Mouse (Mus musculus) macrophage (primary cell): ENCODE data around the gene Sapcd1. TPM values are rescaled to one million over a fixed set of nuclear protein-coding genes. Genes with fewer than 3 reads are reported as not detected.
"Not testable (repeated sequence)": the region's sequence is repeated elsewhere in the genome, so short reads cannot be mapped to it uniquely, and the experiment has no call there.

Source experiments
- H3K27ac ChIP-seq: fragments of 350-480 bp; formaldehyde crosslinking; 2 replicates; pipeline ENCODE4 v1.9.0; 2021
- H3K36me3 ChIP-seq: fragments of 350-480 bp; formaldehyde crosslinking; 2 replicates; pipeline ENCODE4 v1.9.0; 2021; ENCODE audit errors: inconsistent target
- H3K4me3 ChIP-seq: fragments of 350-480 bp; formaldehyde crosslinking; 2 replicates; pipeline ENCODE4 v1.9.0; 2021; ENCODE audit errors: inconsistent target
- H3K79me2 ChIP-seq: fragments of 350-480 bp; formaldehyde crosslinking; 2 replicates; pipeline ENCODE4 v1.9.0; 2021; ENCODE audit errors: inconsistent target
- WGBS: methylation state at CpG from one replicate; pipeline ENCODE4 v1.1.7; 2026; ENCODE audit warnings: inconsistent platforms; ENCODE audit not compliant: missing documents; 5-methylcytosine and 5-hydroxymethylcytosine counted together
- polyA plus RNA-seq: library from polyadenylated mRNA; stranded (reverse); fragments of 250-400 nt; gene quantifications from 3 replicates; pipeline ENCODE4 v1.2.4, GENCODE M21; 2018; ENCODE audit warnings: inconsistent platforms

Gene Sapcd1
- polyA plus RNA-seq, 1 experiment from 2014 or later, result not detected

- Histone ChIP-seq H3K79me2 (peaks cover 67% of the 10 kb centered on the region), H3K4me3 (peak overlapping the region; percentile 72), H3K27ac (peak overlapping the region; percentile 94)
- not testable (repeated sequence) for H3K36me3 ChIP-seq
- WGBS, result 0% methylated on average over 26 of the region's 32 CpGs
Measured at GRCm38 (mm10) chr17:34999871-35000716, 27.7 kb downstream of the Sapcd1 start.

GRCm38 (mm10) chr17:34998526-34999430 lies 29.0 kb downstream of the Sapcd1 start:
- Histone ChIP-seq H3K79me2 (peaks cover 54% of the 10 kb centered on the region), H3K4me3 (peak overlapping the region; percentile 72), H3K36me3 (no peaks in the 10 kb centered on the region), H3K27ac (peak overlapping the region; percentile 94)
- WGBS, result 58% methylated on average over 15 of the region's 15 CpGs

- H3K4me3 ChIP-seq, result no peak overlapping the region
- peaks cover 37% of the 10 kb centered on the region for H3K79me2 ChIP-seq
- H3K36me3 ChIP-seq, result no peaks in the 10 kb centered on the region
- H3K27ac ChIP-seq, result no peak overlapping the region
- 81% methylated on average over 3 of the region's 5 CpGs for WGBS
Measured at GRCm38 (mm10) chr17:34997142-34997483, 30.7 kb downstream of the Sapcd1 start.

- Histone ChIP-seq H3K27ac (no peak overlapping the region), H3K4me3 (no peak overlapping the region), H3K36me3 (no peaks in the 10 kb centered on the region), H3K79me2 (peaks cover 37% of the 10 kb centered on the region)
- WGBS, result 86% methylated on average over 12 of the region's 14 CpGs
Measured at GRCm38 (mm10) chr17:34996411-34997141, 31.2 kb downstream of the Sapcd1 start.

- peaks cover 37% of the 10 kb centered on the region for H3K79me2 ChIP-seq
- H3K4me3 ChIP-seq, H3K27ac ChIP-seq, H3K36me3 ChIP-seq: not testable (repeated sequence)
- 69% methylated on average over 4 of the region's 4 CpGs for WGBS
Measured at GRCm38 (mm10) chr17:34995927-34996326, 31.9 kb downstream of the Sapcd1 start.

GRCm38 (mm10) chr17:34995192-34995591 lies 32.6 kb downstream of the Sapcd1 start:
- 77% methylated on average over 4 of the region's 4 CpGs for WGBS
- not testable (repeated sequence) for H3K4me3 ChIP-seq, H3K27ac ChIP-seq, H3K36me3 ChIP-seq
- H3K79me2 ChIP-seq, result peaks cover 37% of the 10 kb centered on the region

GRCm38 (mm10) chr17:34994751-34995150 lies 33.1 kb downstream of the Sapcd1 start:
- Histone ChIP-seq H3K27ac (no peak overlapping the region), H3K36me3 (no peaks in the 10 kb centered on the region), H3K79me2 (peaks cover 34% of the 10 kb centered on the region), H3K4me3 (no peak overlapping the region)

GRCm38 (mm10) chr17:34984218-34984617 lies 43.6 kb downstream of the Sapcd1 start:
- Histone ChIP-seq H3K79me2 (peaks cover 31% of the 10 kb centered on the region), H3K27ac (no peak overlapping the region), H3K36me3 (peaks cover 11% of the 10 kb centered on the region; the same call in 1 of the 2 replicates), H3K4me3 (no peak overlapping the region)
- WGBS, result 94% methylated on average over 2 of the region's 2 CpGs

- Histone ChIP-seq H3K36me3 (peaks cover 11% of the 10 kb centered on the region; the same call in 1 of the 2 replicates), H3K79me2 (peaks cover 31% of the 10 kb centered on the region), H3K4me3 (peak overlapping the region; percentile 84), H3K27ac (peak overlapping the region; percentile 68)
- WGBS, result 1% methylated on average over 15 of the region's 15 CpGs
Measured at GRCm38 (mm10) chr17:34982328-34982727, 45.5 kb downstream of the Sapcd1 start.

- peaks cover 31% of the 10 kb centered on the region for H3K79me2 ChIP-seq
- H3K4me3 ChIP-seq, result peak within 1 kb of the TSS; percentile 84
- H3K27ac ChIP-seq, result peak within 1 kb of the TSS; percentile 68
- 1% methylated on average over 55 of the region's 58 CpGs for WGBS
- peaks cover 11% of the 10 kb centered on the region; the same call in 1 of the 2 replicates for H3K36me3 ChIP-seq
Measured at GRCm38 (mm10) chr17:34981690-34982180, 46.1 kb downstream of the Sapcd1 start, which contains the start of gene Lsm2. TSS of gene Lsm2 (plus strand) at chr17:34981862.

- H3K79me2 ChIP-seq, result peaks cover 31% of the 10 kb centered on the region
- 19% methylated on average over 2 of the region's 2 CpGs for WGBS
- peak overlapping the region; percentile 67 for H3K27ac ChIP-seq
- peaks cover 4% of the 10 kb centered on the region; the same call in 1 of the 2 replicates for H3K36me3 ChIP-seq
- H3K4me3 ChIP-seq, result peak overlapping the region; percentile 84
Measured at GRCm38 (mm10) chr17:34980655-34981054, 47.2 kb downstream of the Sapcd1 start.

GRCm38 (mm10) chr17:34979631-34980030 lies 48.2 kb downstream of the Sapcd1 start:
- H3K79me2 ChIP-seq, result peaks cover 26% of the 10 kb centered on the region
- H3K27ac ChIP-seq, result no peak overlapping the region
- H3K4me3 ChIP-seq, result no peak overlapping the region
- no peaks in the 10 kb centered on the region for H3K36me3 ChIP-seq
- 92% methylated on average over 4 of the region's 4 CpGs for WGBS

GRCm38 (mm10) chr17:34978239-34978638 lies 49.6 kb downstream of the Sapcd1 start:
- Histone ChIP-seq H3K36me3 (no peaks in the 10 kb centered on the region), H3K4me3 (no peak overlapping the region), H3K27ac (no peak overlapping the region), H3K79me2 (peaks cover 12% of the 10 kb centered on the region)
- WGBS, result 93% methylated on average over 26 of the region's 27 CpGs

- Histone ChIP-seq H3K27ac (no peak overlapping the region), H3K79me2 (no peaks in the 10 kb centered on the region), H3K36me3 (no peaks in the 10 kb centered on the region), H3K4me3 (no peak overlapping the region)
- 93% methylated on average over 20 of the region's 20 CpGs for WGBS
Measured at GRCm38 (mm10) chr17:34977000-34977399, 50.8 kb downstream of the Sapcd1 start.
